Mouse (Mus musculus) cerebellum, adult 9-11 months (tissue): Measurements from ENCODE around the gene Cartpt.
"Not testable (repeated sequence)": the region's sequence is repeated elsewhere in the genome, so short reads cannot be mapped to it uniquely, and the experiment has no call there.

Source experiments
- DNase-seq: peaks from one replicate; pipeline ENCODE4 v3.0.0; 2022

The Cartpt gene

GRCm38 (mm10) chr13:99900965-99901364 lies at the start of gene Cartpt:
Gene Cartpt (minus strand): TSS chr13:99901091.
- no peak for DNase-seq

GRCm38 (mm10) chr13:99947417-99947816 lies 46.5 kb upstream of the Cartpt start:
- peak; percentile 10 for DNase-seq

DNA sequence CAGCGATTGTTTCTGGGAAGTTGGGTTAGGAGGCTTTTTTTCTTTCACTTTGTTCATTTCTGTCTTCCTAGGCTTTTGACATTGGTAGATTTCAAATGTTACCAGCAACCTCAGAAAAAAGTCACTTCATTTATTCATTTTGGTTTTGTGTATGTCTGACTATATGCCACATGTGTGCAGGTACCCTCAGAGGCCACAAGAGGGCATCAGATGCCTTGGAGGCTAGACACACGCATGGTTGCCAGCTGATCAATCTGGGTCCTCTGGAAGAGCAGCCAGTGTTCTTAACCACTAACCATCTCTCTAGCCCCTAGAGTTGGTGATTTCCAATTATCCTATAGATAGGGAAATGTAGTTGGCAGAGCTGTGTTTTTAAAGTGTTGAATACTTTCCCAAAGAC lies 42.6 kb upstream of the Cartpt start:
- no peak for DNase-seq

- no peak for DNase-seq
Measured at GRCm38 (mm10) chr13:99940601-99941000, 39.7 kb upstream of the Cartpt start.

GRCm38 (mm10) chr13:99939320-99939671 lies 38.4 kb upstream of the Cartpt start:
- DNase-seq = no peak

- DNase-seq = no peak
Measured at GRCm38 (mm10) chr13:99938606-99939319, 37.9 kb upstream of the Cartpt start.

DNA sequence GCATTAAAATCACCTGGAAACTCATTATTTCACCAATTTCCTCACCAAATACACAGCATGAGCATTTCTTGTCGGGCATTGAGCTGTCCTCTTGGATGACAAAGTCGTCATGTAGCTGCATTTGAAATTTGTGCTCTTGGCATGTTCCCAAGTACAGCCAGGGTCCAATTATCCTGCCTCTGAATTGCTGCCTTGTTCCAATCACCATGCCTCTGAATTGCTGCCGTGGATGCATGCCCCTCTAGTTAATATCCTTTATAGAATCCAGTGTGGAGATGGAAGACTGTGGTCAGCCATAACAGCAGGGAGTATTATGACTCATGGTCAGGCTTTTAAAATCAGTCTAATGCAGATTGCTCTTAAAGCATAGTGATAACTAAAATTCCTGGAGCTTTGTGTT lies 36.9 kb upstream of the Cartpt start:
- DNase-seq = no peak

GRCm38 (mm10) chr13:99932406-99932805 lies 31.5 kb upstream of the Cartpt start:
- no peak for DNase-seq

- DNase-seq = no peak
Measured at GRCm38 (mm10) chr13:99931502-99931901, 30.6 kb upstream of the Cartpt start.

GRCm38 (mm10) chr13:99926249-99926648 lies 25.4 kb upstream of the Cartpt start:
- no peak for DNase-seq

GRCm38 (mm10) chr13:99915632-99916031 lies 14.7 kb upstream of the Cartpt start:
- no peak for DNase-seq

GRCm38 (mm10) chr13:99900557-99900892 lies 366 bp downstream of the Cartpt start:
- no peak for DNase-seq

DNA sequence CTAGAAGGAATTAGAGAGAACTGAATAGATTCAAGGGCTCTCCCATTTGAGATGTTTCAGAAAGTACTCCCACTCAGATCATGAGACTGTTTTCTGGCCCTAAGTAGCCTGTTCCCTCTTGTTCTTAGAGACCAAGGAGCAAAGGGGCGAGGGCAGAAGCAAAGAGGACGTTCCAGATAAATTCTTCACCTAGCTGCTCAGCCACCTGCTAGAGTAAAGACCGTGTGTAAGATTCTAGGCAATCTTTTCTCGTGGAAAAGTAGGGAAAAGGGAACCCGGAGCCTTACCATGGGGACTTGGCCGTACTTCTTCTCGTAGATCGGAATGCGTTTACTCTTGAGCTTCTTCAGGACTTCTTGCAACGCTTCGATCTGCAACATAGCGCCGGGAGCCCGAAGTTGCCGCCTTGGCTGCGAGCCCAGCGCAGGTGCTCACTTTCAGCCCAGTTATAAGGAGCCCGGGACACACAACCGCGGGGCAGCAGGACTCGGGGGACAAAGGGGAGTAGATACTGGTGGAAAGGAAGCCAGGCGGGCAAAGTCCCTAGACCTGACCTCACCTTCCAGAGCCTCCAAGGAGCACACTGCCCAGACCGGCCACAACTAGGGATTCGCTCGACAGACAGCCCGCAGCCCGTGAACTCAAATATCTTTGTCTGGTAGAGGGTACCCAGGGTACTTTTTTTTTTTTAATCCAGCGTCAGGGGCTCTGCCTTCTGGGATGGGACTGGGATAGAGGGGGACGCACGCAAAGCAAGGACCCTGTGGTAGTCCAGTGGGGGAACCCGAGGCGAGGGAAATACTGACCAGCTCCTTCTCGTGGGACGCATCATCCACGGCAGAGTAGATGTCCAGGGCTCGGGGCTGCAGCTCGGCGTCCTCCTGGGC lies 978 bp downstream of the Cartpt start:
- peak; percentile 1 for DNase-seq

GRCm38 (mm10) chr13:99898816-99899215 lies 2.1 kb downstream of the Cartpt start:
- DNase-seq = no peak

DNA sequence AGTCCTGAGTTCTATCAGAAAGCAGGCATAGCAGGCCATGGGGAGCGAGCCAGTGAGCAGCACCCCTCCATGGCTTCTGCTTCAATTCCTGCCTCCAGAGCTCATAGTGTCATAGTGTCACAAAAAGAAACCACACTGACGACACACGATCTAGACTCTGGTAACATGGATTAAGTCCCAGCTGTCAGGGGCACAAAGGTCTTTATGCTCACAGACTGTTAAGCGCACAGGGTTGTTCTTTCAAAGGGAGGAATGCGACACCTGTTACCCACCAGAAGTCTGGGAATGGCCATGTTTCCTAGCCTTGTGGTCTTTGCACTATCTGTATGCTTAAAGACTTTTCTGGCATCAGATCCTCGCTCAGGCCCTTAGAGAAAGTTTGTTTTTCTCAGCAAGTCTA lies 15.3 kb downstream of the Cartpt start:
- no peak for DNase-seq

DNA sequence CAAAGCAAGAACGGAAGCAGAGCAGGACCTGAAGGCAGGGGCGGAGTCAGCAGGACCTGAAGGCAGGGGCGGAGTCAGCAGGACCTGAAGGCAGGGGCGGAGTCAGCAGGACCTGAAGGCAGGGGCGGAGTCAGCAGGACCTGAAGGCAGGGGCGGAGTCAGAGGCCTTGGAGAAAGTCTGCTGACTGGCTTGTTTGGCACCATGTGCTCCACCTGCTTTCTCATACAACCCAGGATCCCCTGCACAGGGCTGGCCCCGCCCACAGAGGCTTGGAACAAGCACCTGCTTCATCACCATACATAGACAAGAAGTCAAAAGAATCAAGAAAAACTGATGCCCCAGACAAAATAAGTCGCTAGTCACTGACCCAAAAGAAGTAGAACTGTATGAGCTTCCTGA lies 19.1 kb downstream of the Cartpt start:
- DNase-seq = not testable (repeated sequence)

GRCm38 (mm10) chr13:99879696-99880095 lies 21.2 kb downstream of the Cartpt start:
- no peak for DNase-seq

- no peak for DNase-seq
Measured at GRCm38 (mm10) chr13:99872059-99872458, 28.8 kb downstream of the Cartpt start.

GRCm38 (mm10) chr13:99868438-99868837 lies 32.5 kb downstream of the Cartpt start:
- no peak for DNase-seq

GRCm38 (mm10) chr13:99864331-99864730 lies 36.6 kb downstream of the Cartpt start:
- DNase-seq = no peak

DNA sequence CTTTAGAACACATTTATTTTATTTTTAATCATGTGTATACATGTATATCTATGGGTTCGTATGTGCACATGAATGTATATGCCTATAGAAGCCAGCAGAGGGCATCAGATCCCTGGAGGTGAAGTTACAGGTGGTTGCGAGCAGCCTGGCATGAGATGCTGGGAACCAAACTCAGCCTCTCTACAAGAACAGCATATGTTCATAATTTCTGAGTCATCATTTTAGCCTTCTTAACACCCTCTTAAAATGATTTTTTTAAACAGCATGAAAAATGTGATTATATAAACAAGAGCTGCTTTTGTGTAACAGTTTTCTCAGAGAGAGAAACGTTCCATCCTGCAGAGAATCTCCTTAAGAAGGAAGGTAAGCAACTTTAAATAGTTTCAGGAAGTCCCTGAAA lies 40.2 kb downstream of the Cartpt start:
- no peak for DNase-seq

GRCm38 (mm10) chr13:99859082-99859481 lies 41.8 kb downstream of the Cartpt start:
- no peak for DNase-seq

DNA sequence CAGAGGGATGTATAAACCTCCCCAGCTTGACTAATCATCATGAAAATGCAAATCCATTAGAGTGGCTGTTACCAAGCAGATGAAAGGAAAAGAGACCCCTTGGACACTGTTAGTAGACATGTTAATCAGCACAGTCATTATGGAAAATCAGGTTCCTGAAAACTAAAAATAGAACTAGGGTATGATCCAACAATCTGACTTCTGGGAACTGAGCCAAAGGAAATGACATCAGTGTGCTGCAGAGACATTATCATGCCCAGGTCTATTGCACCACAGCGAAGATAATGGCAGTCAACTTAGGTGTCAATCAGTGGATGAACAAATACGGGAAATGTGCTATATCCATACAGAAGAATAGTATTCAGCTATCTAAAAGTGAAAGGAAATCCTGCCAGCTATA lies 43.0 kb downstream of the Cartpt start:
- DNase-seq = no peak

DNA sequence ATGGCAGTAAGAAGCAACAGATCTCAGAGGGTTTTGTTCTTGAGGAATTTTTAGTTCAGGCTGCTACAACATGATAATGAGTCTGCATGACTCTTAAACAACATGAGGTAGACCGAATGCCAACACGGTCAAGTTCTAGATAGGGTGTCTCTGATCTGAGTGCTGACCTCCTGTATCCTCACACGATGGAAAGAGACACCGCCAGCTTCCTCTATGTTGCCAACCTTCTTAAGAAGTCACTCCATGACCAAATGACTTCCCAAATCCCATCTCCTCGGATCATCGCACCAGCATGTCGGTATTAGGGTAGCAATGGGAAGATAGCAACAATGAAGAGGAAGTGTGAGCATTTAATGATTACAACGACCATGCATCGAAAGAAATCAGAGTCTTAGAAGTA lies 43.6 kb downstream of the Cartpt start:
- no peak for DNase-seq
